ENCODE assay signal across 28 mouse cellular contexts in genomic region chr2:66367957-66368356, GRCm38 (mm10).
DNase-seq lines count a peak whose midpoint lies in the region; ATAC-seq and TF ChIP-seq lines count a peak whose summit lies in the region.
"Had no signal": no experiment of that assay in that cellular context is flagged by ENCODE, and none has a peak within 500 bp of the region (broad histone marks: within the 10 kb centered on the region; RNA-seq: fewer than 3 reads in every experiment).

No protein-coding gene starts in this region.

- H3K36me3 ChIP-seq in hindbrain, embryonic 11.5 days (ENCODE audit: control insufficient read depth, insufficient read depth, low read length): no peaks in the 10 kb centered on the region
- no peaks in the 10 kb centered on the region for H3K36me3 ChIP-seq in hindbrain, embryonic 14.5 days (replicated peaks; ENCODE audit: control insufficient read depth, insufficient read depth)
- H3K36me3 ChIP-seq in neural tube, embryonic 11.5 days (ENCODE audit: control insufficient read depth, insufficient read depth, low read length): no peaks in the 10 kb centered on the region
- H3K36me3 ChIP-seq in hindbrain, postnatal 0 days (ENCODE audit: insufficient read depth, low read length): no peaks in the 10 kb centered on the region
- H3K36me3 ChIP-seq: embryonic facial prominence, embryonic 13.5 days; forebrain, embryonic 10.5 days; heart, embryonic 13.5 days; neural tube, embryonic 13.5 days had no signal

- 52% methylated on average over 2 of the region's 2 CpGs for WGBS in hindbrain, embryonic 11.5 days
- 39% methylated on average over 2 of the region's 2 CpGs for WGBS in hindbrain, embryonic 14.5 days
- 51% methylated on average over 2 of the region's 2 CpGs for WGBS in neural tube, embryonic 11.5 days
- WGBS in hindbrain, postnatal 0 days: 40% methylated on average over 2 of the region's 2 CpGs

- DNase-seq in hindbrain, embryonic 11.5 days (ENCODE audit: low spot score): peak; percentile 40
- no peak for DNase-seq in hindbrain, embryonic 14.5 days (ENCODE audit: low spot score)
- no peak for DNase-seq in neural tube, embryonic 11.5 days (ENCODE audit: low spot score)
- no peak for DNase-seq in neural tube, embryonic 10.5 days (ENCODE audit: extremely low spot score, low spot score)
- peak; percentile 17 for DNase-seq in hindbrain, postnatal 0 days (ENCODE audit: low spot score)
- no peak for DNase-seq in heart, adult 18-20 months
- DNase-seq in left cerebral cortex, postnatal 36 days (ENCODE audit: low spot score in 2 of 2): no peak
- DNase-seq: adrenal gland, postnatal 25 days; cerebellum, adult 18-20 months; cerebellum, postnatal 10 days; heart, postnatal 10 days; kidney, adult 2 months; kidney, postnatal 4 days; layer of hippocampus, postnatal 36 days; liver; lung, adult 2 months; lung, postnatal 10 days; right cerebral cortex, adult 18-20 months; spleen, adult 18-20 months; thymus, postnatal 14 days had no signal

- H3K4me3 ChIP-seq in hindbrain, embryonic 11.5 days (ENCODE audit: low read depth, low read length): no peak overlapping the region
- no peak overlapping the region for H3K4me3 ChIP-seq in hindbrain, embryonic 14.5 days (replicated peaks; ENCODE audit: low read length)
- H3K4me3 ChIP-seq in neural tube, embryonic 11.5 days (ENCODE audit: low read depth, low read length): no peak overlapping the region
- H3K4me3 ChIP-seq in hindbrain, postnatal 0 days (ENCODE audit: low read length): no peak overlapping the region
- H3K4me3 ChIP-seq: embryonic facial prominence, embryonic 13.5 days; forebrain, embryonic 10.5 days; heart, embryonic 13.5 days; neural tube, embryonic 13.5 days had no signal

- intact Hi-C loops in left cerebral cortex, postnatal 36 days (cut with DNase I): no loop called here

- H3K9me3 ChIP-seq in hindbrain, embryonic 11.5 days (ENCODE audit: control insufficient read depth, low read length): no peaks in the 10 kb centered on the region
- H3K9me3 ChIP-seq in hindbrain, embryonic 14.5 days (ENCODE audit: control insufficient read depth, low read length): no peaks in the 10 kb centered on the region
- H3K9me3 ChIP-seq in neural tube, embryonic 11.5 days (ENCODE audit: control insufficient read depth, low read length): no peaks in the 10 kb centered on the region
- no peaks in the 10 kb centered on the region for H3K9me3 ChIP-seq in hindbrain, postnatal 0 days (ENCODE audit: low read length)
- H3K9me3 ChIP-seq: embryonic facial prominence, embryonic 13.5 days; forebrain, embryonic 10.5 days; neural tube, embryonic 13.5 days had no signal

- no peaks in the 10 kb centered on the region for H3K27me3 ChIP-seq in hindbrain, embryonic 11.5 days (ENCODE audit: control insufficient read depth, insufficient read depth, low read length)
- no peaks in the 10 kb centered on the region for H3K27me3 ChIP-seq in hindbrain, embryonic 14.5 days (ENCODE audit: control insufficient read depth, insufficient read depth, low read length)
- H3K27me3 ChIP-seq in neural tube, embryonic 11.5 days (ENCODE audit: control insufficient read depth, insufficient read depth, low read length): no peaks in the 10 kb centered on the region
- H3K27me3 ChIP-seq in hindbrain, postnatal 0 days (ENCODE audit: insufficient read depth, low read length): no peaks in the 10 kb centered on the region
- H3K27me3 ChIP-seq: embryonic facial prominence, embryonic 13.5 days; heart, embryonic 13.5 days; neural tube, embryonic 13.5 days had no signal

- no peak overlapping the region for H3K4me2 ChIP-seq in hindbrain, embryonic 11.5 days (replicated peaks; ENCODE audit: low read depth, low read length)
- H3K4me2 ChIP-seq in hindbrain, embryonic 14.5 days (replicated peaks): no peak overlapping the region
- no peak overlapping the region for H3K4me2 ChIP-seq in neural tube, embryonic 11.5 days (ENCODE audit: low read depth)
- no peak overlapping the region for H3K4me2 ChIP-seq in hindbrain, postnatal 0 days (ENCODE audit: low read depth, low read length)
- H3K4me2 ChIP-seq: embryonic facial prominence, embryonic 13.5 days; heart, embryonic 13.5 days; neural tube, embryonic 13.5 days had no signal

- peak; percentile 84 for ATAC-seq in hindbrain, embryonic 11.5 days (ENCODE audit: low FRiP score)
- no peak for ATAC-seq in hindbrain, embryonic 14.5 days (ENCODE audit: low FRiP score)
- ATAC-seq in neural tube, embryonic 11.5 days (ENCODE audit: insufficient read depth, low FRiP score, low TSS enrichment): peak; percentile 87
- ATAC-seq in hindbrain, postnatal 0 days: 0 out of 2 replicates have a peak, but pooled peaks have one; percentile 53
- ATAC-seq: CD4-positive, CD25-positive, alpha-beta regulatory T cell, adult 4 months; forebrain, embryonic 16.5 days had no signal

- no peak overlapping the region for H3K9ac ChIP-seq in hindbrain, embryonic 11.5 days (ENCODE audit: low read depth, low read length)
- H3K9ac ChIP-seq in hindbrain, embryonic 14.5 days: no peak overlapping the region
- no peak overlapping the region for H3K9ac ChIP-seq in neural tube, embryonic 11.5 days (ENCODE audit: low read length)
- no peak overlapping the region for H3K9ac ChIP-seq in hindbrain, postnatal 0 days (replicated peaks; ENCODE audit: low read length)
- H3K9ac ChIP-seq: embryonic facial prominence, embryonic 13.5 days; heart, embryonic 13.5 days; liver, embryonic 14.5 days; neural tube, embryonic 13.5 days had no signal

- no peak for TF ChIP-seq CTCF in hindbrain, postnatal 0 days (IDR thresholded peaks at IDR 0.05; ENCODE audit: low read depth)

- H3K27ac ChIP-seq in hindbrain, embryonic 11.5 days (ENCODE audit: low read depth, low read length): no peak overlapping the region
- H3K27ac ChIP-seq in hindbrain, embryonic 14.5 days: no peak overlapping the region
- no peak overlapping the region for H3K27ac ChIP-seq in neural tube, embryonic 11.5 days (ENCODE audit: low read depth, low read length)
- H3K27ac ChIP-seq in hindbrain, postnatal 0 days: no peak overlapping the region
- H3K27ac ChIP-seq: embryonic facial prominence, embryonic 13.5 days; forebrain, embryonic 10.5 days; heart, embryonic 13.5 days; liver, embryonic 14.5 days; macrophage; neural tube, embryonic 13.5 days had no signal

- H3K4me1 ChIP-seq in hindbrain, embryonic 11.5 days (replicated peaks; ENCODE audit: control insufficient read depth, insufficient read depth, low read length): no peaks in the 10 kb centered on the region
- no peaks in the 10 kb centered on the region for H3K4me1 ChIP-seq in hindbrain, embryonic 14.5 days (replicated peaks; ENCODE audit: control insufficient read depth, insufficient read depth, low read length)
- H3K4me1 ChIP-seq in neural tube, embryonic 11.5 days (ENCODE audit: control insufficient read depth, insufficient read depth, low read length): no peaks in the 10 kb centered on the region
- no peaks in the 10 kb centered on the region for H3K4me1 ChIP-seq in hindbrain, postnatal 0 days (ENCODE audit: insufficient read depth, low read length)
- H3K4me1 ChIP-seq: embryonic facial prominence, embryonic 13.5 days; forebrain, embryonic 10.5 days; heart, embryonic 13.5 days; neural tube, embryonic 13.5 days had no signal

Comparison
In these comparisons a context has a peak if more than half of its experiments do, and no peak if none do; other contexts are left out.
1. DNase-seq: peak in hindbrain, embryonic 11.5 days (single experiment) and hindbrain, postnatal 0 days (single experiment); none in hindbrain, embryonic 14.5 days (single experiment), neural tube, embryonic 11.5 days (single experiment), neural tube, embryonic 10.5 days (single experiment), heart, adult 18-20 months (0 of 2) and left cerebral cortex, postnatal 36 days (0 of 2).